Comparison of ENCODE assay signal across 10 mouse cellular contexts in genomic region chr19:49539445-49540407, GRCm38 (mm10).
DNase-seq lines count a peak whose midpoint lies in the region; ATAC-seq and TF ChIP-seq lines count a peak whose summit lies in the region.
"Had no signal": no experiment of that assay in that cellular context is flagged by ENCODE, and none has a peak within 500 bp of the region (broad histone marks: within the 10 kb centered on the region; RNA-seq: fewer than 3 reads in every experiment).

No protein-coding gene starts in this region.

- no peak overlapping the region for H3K4me3 ChIP-seq in E14TG2a.4 (replicated peaks; ENCODE audit: low read length)
- no peak overlapping the region for H3K4me3 ChIP-seq in forebrain, embryonic 14.5 days (ENCODE audit: low read depth, low read length)
- no peak overlapping the region for H3K4me3 ChIP-seq in midbrain, embryonic 13.5 days (replicated peaks)
- H3K4me3 ChIP-seq in liver, postnatal 0 days (ENCODE audit: low read depth, low read length), result no peak overlapping the region
- H3K4me3 ChIP-seq: embryonic facial prominence, embryonic 12.5 days; liver, embryonic 13.5 days had no signal

- no peaks in the 10 kb centered on the region for H3K36me3 ChIP-seq in E14TG2a.4 (ENCODE audit: insufficient read depth, low read length)
- H3K36me3 ChIP-seq in forebrain, embryonic 14.5 days (ENCODE audit: control insufficient read depth, insufficient read depth, low read length), result no peaks in the 10 kb centered on the region
- H3K36me3 ChIP-seq in midbrain, embryonic 13.5 days, result no peaks in the 10 kb centered on the region
- H3K36me3 ChIP-seq in liver, postnatal 0 days (replicated peaks; ENCODE audit: insufficient read depth, low read length), result no peaks in the 10 kb centered on the region
- H3K36me3 ChIP-seq: embryonic facial prominence, embryonic 12.5 days; liver, embryonic 13.5 days had no signal

- no peaks in the 10 kb centered on the region for H3K9me3 ChIP-seq in E14TG2a.4 (ENCODE audit: low read length)
- H3K9me3 ChIP-seq in forebrain, embryonic 14.5 days (replicated peaks; ENCODE audit: control insufficient read depth, low read length), result no peaks in the 10 kb centered on the region
- H3K9me3 ChIP-seq in midbrain, embryonic 13.5 days, result no peaks in the 10 kb centered on the region
- no peaks in the 10 kb centered on the region for H3K9me3 ChIP-seq in liver, postnatal 0 days (ENCODE audit: low read length)
- H3K9me3 ChIP-seq: embryonic facial prominence, embryonic 12.5 days; liver, embryonic 13.5 days had no signal

- no peaks in the 10 kb centered on the region for H3K27me3 ChIP-seq in E14TG2a.4 (ENCODE audit: insufficient read depth, low read length)
- no peaks in the 10 kb centered on the region for H3K27me3 ChIP-seq in forebrain, embryonic 14.5 days (replicated peaks; ENCODE audit: control insufficient read depth, insufficient read depth, low read length)
- H3K27me3 ChIP-seq in midbrain, embryonic 13.5 days, result no peaks in the 10 kb centered on the region
- no peaks in the 10 kb centered on the region for H3K27me3 ChIP-seq in liver, postnatal 0 days (ENCODE audit: insufficient read depth, low read length)
- H3K27me3 ChIP-seq: embryonic facial prominence, embryonic 12.5 days; liver, embryonic 13.5 days had no signal

- peak; percentile 6 for DNase-seq in adrenal gland, postnatal 14 days
- no peak for DNase-seq in adrenal gland, postnatal 25 days
- DNase-seq in forebrain, embryonic 14.5 days (ENCODE audit: low spot score), result peak; percentile 80
- DNase-seq in layer of hippocampus, adult 8-10 months (ENCODE audit: low spot score in 2 of 2), result peak; percentile 4 to 36
- DNase-seq in thymus, postnatal 14 days, result no peak
- DNase-seq in liver, postnatal 0 days, result no peak
- DNase-seq: liver, embryonic 13.5 days had no signal

- WGBS in forebrain, embryonic 14.5 days, result 43% methylated on average over 13 of the region's 13 CpGs
- WGBS in midbrain, embryonic 13.5 days, result 55% methylated on average over 13 of the region's 13 CpGs
- WGBS in liver, postnatal 0 days (ENCODE audit: insufficient replicate concordance), result 57% methylated on average over 13 of the region's 13 CpGs

- ATAC-seq in forebrain, embryonic 14.5 days, result peak; percentile 82
- peak; percentile 82 for ATAC-seq in midbrain, embryonic 13.5 days
- ATAC-seq in liver, postnatal 0 days, result no peak

- no peak overlapping the region for H3K27ac ChIP-seq in forebrain, embryonic 14.5 days (ENCODE audit: low read depth, low read length)
- H3K27ac ChIP-seq in midbrain, embryonic 13.5 days, result no peak overlapping the region
- no peak overlapping the region for H3K27ac ChIP-seq in liver, postnatal 0 days (ENCODE audit: low read depth)
- H3K27ac ChIP-seq: embryonic facial prominence, embryonic 12.5 days; liver, embryonic 13.5 days had no signal

- TF ChIP-seq EP300 in liver, postnatal 0 days (IDR thresholded peaks at IDR 0.05; ENCODE audit: low read depth), result no peak

- no peaks in the 10 kb centered on the region for H3K4me1 ChIP-seq in E14TG2a.4 (replicated peaks; ENCODE audit: low read depth, low read length)
- H3K4me1 ChIP-seq in forebrain, embryonic 14.5 days (ENCODE audit: control insufficient read depth, insufficient read depth, low read length), result no peaks in the 10 kb centered on the region
- H3K4me1 ChIP-seq in midbrain, embryonic 13.5 days (replicated peaks), result no peaks in the 10 kb centered on the region
- H3K4me1 ChIP-seq in liver, postnatal 0 days (ENCODE audit: insufficient read depth), result no peaks in the 10 kb centered on the region
- H3K4me1 ChIP-seq: embryonic facial prominence, embryonic 12.5 days; liver, embryonic 13.5 days had no signal

- TF ChIP-seq CTCF in E14TG2a.4 (conservative IDR thresholded peaks at IDR 0.05; ENCODE audit: low read length), result peak; percentile 56
- no peak for TF ChIP-seq CTCF in liver, postnatal 0 days (IDR thresholded peaks at IDR 0.05; ENCODE audit: low read depth)

- no peak overlapping the region for H3K4me2 ChIP-seq in forebrain, embryonic 14.5 days (ENCODE audit: low read length)
- no peak overlapping the region for H3K4me2 ChIP-seq in midbrain, embryonic 13.5 days (replicated peaks)
- no peak overlapping the region for H3K4me2 ChIP-seq in liver, postnatal 0 days (ENCODE audit: low read depth, low read length)
- H3K4me2 ChIP-seq: embryonic facial prominence, embryonic 12.5 days; liver, embryonic 13.5 days had no signal

- H3K9ac ChIP-seq in forebrain, embryonic 14.5 days (ENCODE audit: low read length), result no peak overlapping the region
- H3K9ac ChIP-seq in midbrain, embryonic 13.5 days (replicated peaks), result no peak overlapping the region
- no peak overlapping the region for H3K9ac ChIP-seq in liver, postnatal 0 days (replicated peaks)
- H3K9ac ChIP-seq: embryonic facial prominence, embryonic 12.5 days; liver, embryonic 13.5 days had no signal

Comparison
In these comparisons a context has a peak if more than half of its experiments do, and no peak if none do; other contexts are left out.
1. DNase-seq: peak in adrenal gland, postnatal 14 days (single experiment), forebrain, embryonic 14.5 days (single experiment) and layer of hippocampus, adult 8-10 months (2 of 2); none in adrenal gland, postnatal 25 days (single experiment), thymus, postnatal 14 days (single experiment) and liver, postnatal 0 days (single experiment).